Mouse (Mus musculus): ENCODE measurements around the gene Ptpn13. TPM values are rescaled to one million over a fixed set of nuclear protein-coding genes. Genes with fewer than 3 reads are reported as not detected.

Ptpn13 gene
- total and polyA plus RNA-seq, 3 experiments = 15.1 to 43.6 (median 15.5) TPM

DNA sequence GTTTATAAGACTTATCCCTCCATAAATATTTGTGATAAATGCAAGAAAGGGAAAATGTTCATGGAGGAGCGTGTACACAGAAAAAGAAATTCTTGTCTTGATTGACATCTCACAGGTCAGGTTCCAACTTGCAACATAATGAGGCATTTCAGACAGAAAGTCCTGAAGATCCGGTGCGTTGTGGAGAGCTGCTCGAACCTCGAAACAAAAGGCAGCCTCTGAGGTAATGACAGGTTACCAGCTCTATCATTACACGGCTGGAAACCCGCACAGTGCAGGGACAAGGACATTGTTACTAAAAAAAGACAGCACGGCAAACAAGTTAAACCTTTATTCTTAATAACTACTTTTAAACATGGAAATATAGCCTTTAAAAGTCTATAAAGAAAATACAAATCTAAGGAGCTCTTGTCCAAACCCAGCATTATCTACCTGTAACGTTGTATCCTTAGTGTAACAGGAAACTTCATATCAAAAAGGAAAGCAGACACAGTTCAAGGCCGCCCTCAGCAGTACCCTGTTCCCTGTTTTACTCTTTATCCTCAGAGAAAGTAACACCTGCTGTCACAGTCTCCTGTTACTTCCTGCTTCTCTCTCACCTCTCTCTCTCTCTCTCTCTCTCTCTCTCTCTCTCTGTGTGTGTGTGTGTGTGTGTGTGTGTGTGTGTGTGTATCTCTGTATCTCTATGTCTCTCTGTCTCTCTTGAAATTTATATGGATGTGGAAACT lies 12.8 kb upstream of the Ptpn13 start:
- Histone ChIP-seq H3K4me3 (ENCODE audit: control insufficient read depth in 1 of 2, insufficient read depth in 1 of 2, low read depth in 2 of 2, low read length in 2 of 2) (no peak overlapping the region), H3K9me3 (replicated peaks; ENCODE audit: insufficient read depth, low read length) (no peaks in the 10 kb centered on the region), H3K79me2 (ENCODE audit: control insufficient read depth, insufficient read depth, low read length, poor library complexity) (no peaks in the 10 kb centered on the region), H3K36me3 (ENCODE audit: control insufficient read depth in 1 of 2, insufficient read depth in 2 of 2, low read length in 2 of 2) (no peaks in the 10 kb centered on the region), H3K27ac (ENCODE audit: control insufficient read depth, low read depth, low read length) (no peak overlapping the region), H3K4me1 (ENCODE audit: control insufficient read depth in 1 of 2, insufficient read depth in 2 of 2, low read length in 2 of 2) (no peaks in the 10 kb centered on the region), H3K27me3 (ENCODE audit: control insufficient read depth in 1 of 2, insufficient read depth in 2 of 2, low read length in 2 of 2) (no peaks in the 10 kb centered on the region), H3K9ac (ENCODE audit: control insufficient read depth, low read depth, low read length, poor library complexity, severe bottlenecking) (no peak overlapping the region)
- no peak for TF ChIP-seq CTCF (IDR thresholded peaks at IDR 0.05 in 2 of 3, conservative IDR thresholded peaks at IDR 0.05 in 1 of 3; ENCODE audit: control insufficient read depth in 1 of 3, insufficient read depth in 1 of 3, low read depth in 2 of 3, low read length in 3 of 3, poor library complexity in 1 of 3, severe bottlenecking in 1 of 3)
- no peak for TF ChIP-seq ETS1 (IDR thresholded peaks at IDR 0.05; ENCODE audit: low read depth, low read length)
- TF ChIP-seq ZNF384 (IDR thresholded peaks at IDR 0.05; ENCODE audit: low read depth, low read length) = no peak
- TF ChIP-seq MAX (IDR thresholded peaks at IDR 0.05; ENCODE audit: low read length) = no peak
- TF ChIP-seq E2F4 (IDR thresholded peaks at IDR 0.05; ENCODE audit: borderline replicate concordance, low read depth, low read length) = no peak
- TF ChIP-seq POLR2AphosphoS5 (IDR thresholded peaks at IDR 0.05; ENCODE audit: borderline replicate concordance, low read depth, low read length) = no peak
- DNase-seq (ENCODE audit: low read depth, low spot score) = no peak

GRCm38 (mm10) chr5:103414542-103414941 lies 10.4 kb upstream of the Ptpn13 start:
- H3K9ac ChIP-seq (ENCODE audit: control insufficient read depth, low read depth, low read length, poor library complexity, severe bottlenecking) = no peak overlapping the region
- H3K36me3 ChIP-seq (ENCODE audit: control insufficient read depth in 1 of 2, insufficient read depth in 2 of 2, low read length in 2 of 2) = no peaks in the 10 kb centered on the region
- H3K4me3 ChIP-seq (ENCODE audit: control insufficient read depth in 1 of 2, insufficient read depth in 1 of 2, low read depth in 2 of 2, low read length in 2 of 2) = no peak overlapping the region
- no peaks in the 10 kb centered on the region for H3K4me1 ChIP-seq (ENCODE audit: control insufficient read depth in 1 of 2, insufficient read depth in 2 of 2, low read length in 2 of 2)
- H3K9me3 ChIP-seq (replicated peaks; ENCODE audit: insufficient read depth, low read length) = no peaks in the 10 kb centered on the region
- DNase-seq (ENCODE audit: low read depth, low spot score) = no peak
- H3K27ac ChIP-seq (ENCODE audit: control insufficient read depth, low read depth, low read length) = no peak overlapping the region
- H3K27me3 ChIP-seq (ENCODE audit: control insufficient read depth in 1 of 2, insufficient read depth in 2 of 2, low read length in 2 of 2) = no peaks in the 10 kb centered on the region
- H3K79me2 ChIP-seq (ENCODE audit: control insufficient read depth, insufficient read depth, low read length, poor library complexity) = no peaks in the 10 kb centered on the region
- TF ChIP-seq ZMIZ1 (IDR thresholded peaks at IDR 0.05; ENCODE audit: low read depth, low read length) (no peak), ETS1 (IDR thresholded peaks at IDR 0.05; ENCODE audit: low read depth, low read length) (no peak)

GRCm38 (mm10) chr5:103418009-103418408 lies 7.0 kb upstream of the Ptpn13 start:
- no peak overlapping the region for H3K27ac ChIP-seq (ENCODE audit: control insufficient read depth, low read depth, low read length)
- no peak overlapping the region for H3K9ac ChIP-seq (ENCODE audit: control insufficient read depth, low read depth, low read length, poor library complexity, severe bottlenecking)
- DNase-seq (ENCODE audit: low read depth, low spot score) = no peak
- H3K79me2 ChIP-seq (ENCODE audit: control insufficient read depth, insufficient read depth, low read length, poor library complexity) = no peaks in the 10 kb centered on the region
- no peak for TF ChIP-seq MAX (IDR thresholded peaks at IDR 0.05; ENCODE audit: low read length)
- no peak for TF ChIP-seq ZNF384 (IDR thresholded peaks at IDR 0.05; ENCODE audit: low read depth, low read length)
- TF ChIP-seq USF1 (IDR thresholded peaks at IDR 0.05; ENCODE audit: low read depth, low read length) = no peak
- no peak for TF ChIP-seq MYB (IDR thresholded peaks at IDR 0.05; ENCODE audit: low read depth, low read length)
- TF ChIP-seq MAFK (IDR thresholded peaks at IDR 0.05; ENCODE audit: borderline replicate concordance, low read depth, low read length) = no peak
- no peak for TF ChIP-seq KAT2A (conservative IDR thresholded peaks at IDR 0.05; ENCODE audit: low read depth, low read length)
- no peak for TF ChIP-seq TAL1 (IDR thresholded peaks at IDR 0.05; ENCODE audit: low read length)
- TF ChIP-seq ETS1 (IDR thresholded peaks at IDR 0.05; ENCODE audit: low read depth, low read length) = no peak
- TF ChIP-seq GABPA (IDR thresholded peaks at IDR 0.05; ENCODE audit: low read depth, low read length) = no peak
- TF ChIP-seq BHLHE40 (IDR thresholded peaks at IDR 0.05; ENCODE audit: borderline replicate concordance, low read depth, low read length) = no peak
- TF ChIP-seq SIN3A (IDR thresholded peaks at IDR 0.05; ENCODE audit: low read length) = no peak
- no peak for TF ChIP-seq POLR2A (IDR thresholded peaks at IDR 0.05; ENCODE audit: control insufficient read depth in 1 of 2, insufficient read depth in 1 of 2, low read depth in 1 of 2, low read length in 2 of 2, poor library complexity in 1 of 2)
- no peak for TF ChIP-seq CTCF (IDR thresholded peaks at IDR 0.05 in 2 of 3, conservative IDR thresholded peaks at IDR 0.05 in 1 of 3; ENCODE audit: control insufficient read depth in 1 of 3, insufficient read depth in 1 of 3, low read depth in 2 of 3, low read length in 3 of 3, poor library complexity in 1 of 3, severe bottlenecking in 1 of 3)
- TF ChIP-seq HCFC1 (IDR thresholded peaks at IDR 0.05; ENCODE audit: low read depth, low read length) = no peak
- TF ChIP-seq MAZ (IDR thresholded peaks at IDR 0.05; ENCODE audit: low read depth, low read length) = no peak
- no peak for TF ChIP-seq JUND (IDR thresholded peaks at IDR 0.05; ENCODE audit: low read depth, low read length)
- TF ChIP-seq GATA1 (IDR thresholded peaks at IDR 0.05; ENCODE audit: low read depth, low read length) = no peak
- no peak for TF ChIP-seq MYC (IDR thresholded peaks at IDR 0.05; ENCODE audit: low read depth, low read length)
- TF ChIP-seq POLR2AphosphoS5 (IDR thresholded peaks at IDR 0.05; ENCODE audit: borderline replicate concordance, low read depth, low read length) = no peak
- H3K9me3 ChIP-seq (replicated peaks; ENCODE audit: insufficient read depth, low read length) = no peaks in the 10 kb centered on the region
- H3K4me1 ChIP-seq (ENCODE audit: control insufficient read depth in 1 of 2, insufficient read depth in 2 of 2, low read length in 2 of 2) = peaks cover 13 to 20% of the 10 kb centered on the region in 2 experiments
- no peak overlapping the region for H3K4me3 ChIP-seq (ENCODE audit: control insufficient read depth in 1 of 2, insufficient read depth in 1 of 2, low read depth in 2 of 2, low read length in 2 of 2)
- no peaks in the 10 kb centered on the region for H3K27me3 ChIP-seq (ENCODE audit: control insufficient read depth in 1 of 2, insufficient read depth in 2 of 2, low read length in 2 of 2)
- peaks cover 0 to 20% of the 10 kb centered on the region in 2 experiments; a peak in 2 of 4 replicates for H3K36me3 ChIP-seq (ENCODE audit: control insufficient read depth in 1 of 2, insufficient read depth in 2 of 2, low read length in 2 of 2)

Measured in MEL (cell line).